Mouse (Mus musculus): ENCODE measurements at regions not wholly inside any gene's neighbourhood (a gene's known extent, or its start where the extent isn't known, plus 50 kb on each side); places are given as distances from the start of the nearest gene placed in this dataset.

DNA sequence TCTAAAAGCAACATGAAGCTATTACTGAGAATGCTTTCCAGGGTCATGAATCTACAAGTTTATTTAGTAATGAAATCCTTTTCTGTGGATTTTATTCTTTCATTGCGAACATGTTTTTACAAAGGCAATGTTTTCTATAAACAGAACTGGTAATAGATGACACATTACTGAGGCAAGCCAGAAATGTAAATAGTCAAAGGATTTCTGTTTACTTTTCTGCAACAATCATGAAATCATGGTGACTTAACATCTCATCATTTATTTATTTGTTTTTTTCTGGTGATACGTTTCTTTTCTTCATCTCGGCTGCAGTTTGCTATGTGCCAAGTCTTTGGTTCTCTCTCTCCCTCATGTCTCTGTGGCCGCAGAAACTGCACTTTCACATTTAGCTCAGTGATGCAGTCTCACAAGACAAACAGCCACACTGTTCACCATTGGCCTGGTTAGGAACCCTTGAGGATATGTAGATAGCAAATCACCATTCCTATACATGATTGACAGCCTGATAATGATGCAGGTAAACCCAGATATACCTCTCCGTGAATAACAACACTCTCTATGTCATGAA lies 462.8 kb downstream of the Ofcc1 start:
- 68% methylated on average over 5 of the region's 5 CpGs for WGBS
- Histone ChIP-seq H3K36me3 (ENCODE audit: control insufficient read depth, insufficient read depth, low read length) (no peaks in the 10 kb centered on the region), H3K4me1 (ENCODE audit: control insufficient read depth, insufficient read depth, low read length) (no peaks in the 10 kb centered on the region), H3K4me3 (ENCODE audit: low read length) (no peak overlapping the region), H3K27ac (ENCODE audit: low read depth, low read length) (no peak overlapping the region), H3K9ac (ENCODE audit: low read depth, low read length) (no peak overlapping the region), H3K4me2 (replicated peaks; ENCODE audit: low read depth, low read length) (no peak overlapping the region), H3K9me3 (ENCODE audit: control insufficient read depth, low read length) (no peaks in the 10 kb centered on the region), H3K27me3 (ENCODE audit: control insufficient read depth, insufficient read depth, low read length) (no peaks in the 10 kb centered on the region)
- ATAC-seq (ENCODE audit: low FRiP score, low TSS enrichment), result no peak

DNA sequence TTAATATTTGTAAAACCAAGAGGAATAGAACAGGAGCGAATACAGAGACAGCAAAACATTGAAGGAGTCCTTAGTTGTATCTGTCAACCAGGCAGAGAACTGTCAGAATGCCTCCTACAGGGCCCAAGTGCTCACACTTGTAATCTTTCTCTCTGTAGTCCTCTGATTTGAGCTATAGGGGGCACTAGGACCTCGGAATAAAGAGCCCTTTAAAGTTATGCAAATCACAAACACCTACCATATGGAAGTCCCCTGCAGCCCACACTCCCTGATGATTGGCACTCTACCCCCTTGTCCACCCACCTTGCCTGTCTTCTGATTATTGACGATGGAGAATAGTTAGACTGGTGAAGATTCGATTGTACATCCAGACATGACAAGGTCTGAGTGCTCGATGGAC lies 467.1 kb downstream of the Ofcc1 start:
- H3K4me3 ChIP-seq (ENCODE audit: low read length), result no peak overlapping the region
- H3K27ac ChIP-seq (ENCODE audit: low read depth, low read length), result no peak overlapping the region
- no peaks in the 10 kb centered on the region for H3K36me3 ChIP-seq (ENCODE audit: control insufficient read depth, insufficient read depth, low read length)
- H3K4me1 ChIP-seq (ENCODE audit: control insufficient read depth, insufficient read depth, low read length), result no peaks in the 10 kb centered on the region
- H3K27me3 ChIP-seq (ENCODE audit: control insufficient read depth, insufficient read depth, low read length), result no peaks in the 10 kb centered on the region
- 69% methylated on average over 5 of the region's 5 CpGs for WGBS
- H3K9me3 ChIP-seq (ENCODE audit: control insufficient read depth, low read length), result no peaks in the 10 kb centered on the region
- no peak overlapping the region for H3K9ac ChIP-seq (ENCODE audit: low read depth, low read length)
- H3K4me2 ChIP-seq (replicated peaks; ENCODE audit: low read depth, low read length), result no peak overlapping the region
- no peak for ATAC-seq (ENCODE audit: low FRiP score, low TSS enrichment)

DNA sequence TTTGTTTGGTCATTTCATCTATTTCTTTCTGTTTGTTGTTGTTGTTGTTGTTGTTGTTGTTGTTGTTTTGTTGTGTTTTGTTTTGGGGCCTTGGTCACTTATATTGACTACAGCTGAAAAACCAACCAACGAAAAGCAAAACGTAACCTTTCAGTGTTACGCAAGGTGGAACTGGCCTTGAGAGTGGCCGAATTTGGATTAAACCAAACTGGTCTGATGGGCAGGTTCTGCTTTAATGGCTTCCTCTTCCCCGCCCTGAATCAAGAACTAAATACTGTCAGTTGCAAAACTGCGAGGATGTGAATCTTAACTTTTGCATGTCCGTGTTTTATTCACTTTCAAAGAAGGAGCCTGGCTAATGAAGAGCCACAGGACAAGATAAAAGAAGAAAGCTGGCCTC lies 480.2 kb downstream of the Ofcc1 start:
- Histone ChIP-seq H3K9me3 (ENCODE audit: control insufficient read depth, low read length) (no peaks in the 10 kb centered on the region), H3K9ac (ENCODE audit: low read depth, low read length) (no peak overlapping the region)
- 89% methylated on average over 7 of the region's 7 CpGs for WGBS

DNA sequence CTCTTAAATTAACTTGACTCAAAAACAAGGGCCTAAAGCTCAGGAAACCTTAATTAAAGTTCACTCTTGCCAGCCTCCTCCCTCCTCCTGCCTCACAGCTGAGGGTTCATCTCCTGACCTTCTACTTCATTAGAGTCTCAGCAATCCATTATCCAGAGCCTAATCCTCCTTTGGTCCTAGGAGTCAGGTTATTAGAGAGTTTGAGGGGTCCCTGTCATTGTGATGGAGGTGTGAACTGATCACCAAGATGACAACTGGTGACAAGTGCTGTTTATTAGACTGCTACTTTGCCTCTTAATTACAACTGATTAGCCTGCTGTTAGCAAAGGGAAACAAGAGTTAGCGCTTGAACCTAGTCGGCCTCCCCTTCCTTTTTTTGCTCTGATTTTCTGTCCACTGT lies 481.1 kb downstream of the Ofcc1 start:
- 42% methylated on average over 2 of the region's 2 CpGs for WGBS
- no peaks in the 10 kb centered on the region for H3K4me1 ChIP-seq (ENCODE audit: control insufficient read depth, insufficient read depth, low read length)
- no peak overlapping the region for H3K27ac ChIP-seq (ENCODE audit: low read depth, low read length)
- no peak overlapping the region for H3K4me2 ChIP-seq (replicated peaks; ENCODE audit: low read depth, low read length)
- H3K27me3 ChIP-seq (ENCODE audit: control insufficient read depth, insufficient read depth, low read length), result no peaks in the 10 kb centered on the region
- H3K9me3 ChIP-seq (ENCODE audit: control insufficient read depth, low read length), result no peaks in the 10 kb centered on the region
- no peaks in the 10 kb centered on the region for H3K36me3 ChIP-seq (ENCODE audit: control insufficient read depth, insufficient read depth, low read length)
- no peak overlapping the region for H3K4me3 ChIP-seq (ENCODE audit: low read length)
- no peak overlapping the region for H3K9ac ChIP-seq (ENCODE audit: low read depth, low read length)
- ATAC-seq (ENCODE audit: low FRiP score, low TSS enrichment), result no peak

More for the DNA sequence above, 480.2 kb downstream of the Ofcc1 start:
- H3K36me3 ChIP-seq (ENCODE audit: control insufficient read depth, insufficient read depth, low read length), result no peaks in the 10 kb centered on the region
- H3K4me1 ChIP-seq (ENCODE audit: control insufficient read depth, insufficient read depth, low read length), result no peaks in the 10 kb centered on the region
- no peak overlapping the region for H3K4me3 ChIP-seq (ENCODE audit: low read length)
- H3K27me3 ChIP-seq (ENCODE audit: control insufficient read depth, insufficient read depth, low read length), result no peaks in the 10 kb centered on the region
- no peak for ATAC-seq (ENCODE audit: low FRiP score, low TSS enrichment)
- H3K27ac ChIP-seq (ENCODE audit: low read depth, low read length), result no peak overlapping the region
- no peak overlapping the region for H3K4me2 ChIP-seq (replicated peaks; ENCODE audit: low read depth, low read length)

DNA sequence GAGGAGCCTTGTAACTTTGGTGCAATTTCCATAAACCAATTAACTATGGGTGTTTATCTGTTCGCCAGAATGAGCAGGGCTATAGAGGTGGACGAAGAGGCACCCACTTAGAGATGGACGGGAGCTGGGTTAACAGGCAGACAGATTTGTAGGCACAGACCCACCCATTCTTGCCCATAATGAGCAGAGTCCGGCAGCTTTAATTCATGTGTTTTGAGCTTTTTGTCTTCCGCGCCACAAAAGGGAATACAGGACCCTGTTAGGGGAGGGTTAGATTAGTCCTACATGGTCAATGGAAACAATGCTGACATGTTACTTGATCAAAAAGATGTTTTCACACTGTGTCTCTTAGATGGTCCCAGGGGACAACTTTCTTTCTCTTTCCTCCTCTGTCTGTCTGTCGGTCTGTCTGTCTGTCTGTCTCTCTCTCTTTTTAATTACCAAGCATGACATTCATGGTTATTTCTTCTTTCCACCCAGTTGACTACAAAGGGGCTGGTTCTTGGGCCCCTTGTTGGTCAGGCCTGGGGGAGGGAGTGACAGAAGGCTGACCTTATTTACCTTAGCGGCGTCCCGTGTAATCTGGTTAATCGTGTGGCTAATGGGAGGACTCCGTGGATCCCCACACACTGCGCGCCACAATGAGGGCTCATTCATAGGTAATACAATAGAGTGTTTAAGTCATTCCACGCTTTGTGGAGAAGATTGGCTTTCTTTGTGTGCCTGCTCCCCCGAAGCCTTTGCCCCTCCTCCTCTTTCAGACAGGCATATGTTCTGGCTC lies 483.7 kb downstream of the Ofcc1 start:
- ATAC-seq (ENCODE audit: low FRiP score, low TSS enrichment), result 0 out of 2 replicates have a peak, but pooled peaks have one; percentile 35

DNA sequence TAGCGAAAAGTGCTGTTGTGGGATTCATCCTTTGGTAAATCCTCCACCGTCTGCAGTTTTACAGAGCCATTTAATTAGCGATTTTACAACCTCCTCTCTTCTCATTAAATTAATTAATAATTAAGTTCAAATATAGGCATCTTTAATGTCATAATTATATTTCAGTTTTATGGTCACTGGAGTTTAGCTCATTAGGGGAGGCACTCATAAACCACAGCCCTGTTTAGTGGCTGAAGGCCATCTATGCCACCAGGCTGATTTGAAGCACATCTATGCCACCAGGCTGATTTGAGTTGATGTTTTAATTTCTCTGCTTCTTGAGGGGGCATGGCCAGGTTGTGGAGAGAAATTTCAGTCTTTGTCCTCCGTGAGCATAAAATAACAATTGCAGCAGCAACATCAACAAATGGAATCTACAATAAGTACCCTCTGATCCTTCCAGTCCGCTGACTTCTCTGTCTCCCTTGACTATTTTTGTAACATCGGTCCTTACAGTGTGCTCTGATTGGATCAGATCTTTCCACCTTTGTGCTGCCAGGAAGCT lies 508.9 kb downstream of the Ofcc1 start:
- WGBS, result 54% methylated on average over 6 of the region's 6 CpGs
- Histone ChIP-seq H3K4me2 (replicated peaks; ENCODE audit: low read depth, low read length) (no peak overlapping the region), H3K9ac (ENCODE audit: low read depth, low read length) (no peak overlapping the region), H3K9me3 (ENCODE audit: control insufficient read depth, low read length) (no peaks in the 10 kb centered on the region), H3K36me3 (ENCODE audit: control insufficient read depth, insufficient read depth, low read length) (no peaks in the 10 kb centered on the region), H3K27ac (ENCODE audit: low read depth, low read length) (no peak overlapping the region), H3K4me3 (ENCODE audit: low read length) (no peak overlapping the region), H3K27me3 (ENCODE audit: control insufficient read depth, insufficient read depth, low read length) (no peaks in the 10 kb centered on the region), H3K4me1 (ENCODE audit: control insufficient read depth, insufficient read depth, low read length) (no peaks in the 10 kb centered on the region)
- no peak for ATAC-seq (ENCODE audit: low FRiP score, low TSS enrichment)

More for the DNA sequence above, 483.7 kb downstream of the Ofcc1 start:
- Histone ChIP-seq H3K4me3 (ENCODE audit: low read length) (no peak overlapping the region), H3K4me1 (ENCODE audit: control insufficient read depth, insufficient read depth, low read length) (no peaks in the 10 kb centered on the region), H3K9me3 (ENCODE audit: control insufficient read depth, low read length) (no peaks in the 10 kb centered on the region), H3K27me3 (ENCODE audit: control insufficient read depth, insufficient read depth, low read length) (no peaks in the 10 kb centered on the region), H3K36me3 (ENCODE audit: control insufficient read depth, insufficient read depth, low read length) (no peaks in the 10 kb centered on the region), H3K4me2 (replicated peaks; ENCODE audit: low read depth, low read length) (peak overlapping the region; percentile 21), H3K27ac (ENCODE audit: low read depth, low read length) (no peak overlapping the region), H3K9ac (ENCODE audit: low read depth, low read length) (no peak overlapping the region)
- whole genome bisulfite sequencing, result 54% methylated on average over 16 of the region's 16 CpGs

DNA sequence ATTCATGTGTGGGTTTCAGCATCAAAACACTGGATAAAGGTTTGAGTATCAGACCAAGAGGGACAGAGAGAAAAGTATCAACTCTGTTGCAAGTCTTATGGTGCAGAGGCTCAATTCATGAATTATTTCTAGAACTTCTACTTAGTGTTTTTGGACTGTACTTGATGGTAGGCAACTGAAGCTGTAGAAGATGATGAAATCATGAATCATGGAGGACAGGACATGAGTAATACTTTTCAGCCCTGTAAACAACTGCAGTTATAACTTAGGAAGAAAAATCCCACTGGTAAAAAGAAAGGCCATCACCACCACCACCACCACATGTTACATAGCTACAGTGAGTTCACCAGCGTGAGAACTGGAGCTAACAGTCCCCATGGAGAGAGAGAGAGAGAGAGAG lies 511.9 kb downstream of the Ofcc1 start:
- Histone ChIP-seq H3K27me3 (ENCODE audit: control insufficient read depth, insufficient read depth, low read length) (no peaks in the 10 kb centered on the region), H3K4me1 (ENCODE audit: control insufficient read depth, insufficient read depth, low read length) (no peaks in the 10 kb centered on the region), H3K9me3 (ENCODE audit: control insufficient read depth, low read length) (no peaks in the 10 kb centered on the region), H3K9ac (ENCODE audit: low read depth, low read length) (no peak overlapping the region), H3K4me3 (ENCODE audit: low read length) (no peak overlapping the region), H3K27ac (ENCODE audit: low read depth, low read length) (no peak overlapping the region), H3K36me3 (ENCODE audit: control insufficient read depth, insufficient read depth, low read length) (no peaks in the 10 kb centered on the region), H3K4me2 (replicated peaks; ENCODE audit: low read depth, low read length) (no peak overlapping the region)
- no peak for ATAC-seq (ENCODE audit: low FRiP score, low TSS enrichment)
- 93% methylated on average over 1 of the region's 1 CpGs for WGBS

DNA sequence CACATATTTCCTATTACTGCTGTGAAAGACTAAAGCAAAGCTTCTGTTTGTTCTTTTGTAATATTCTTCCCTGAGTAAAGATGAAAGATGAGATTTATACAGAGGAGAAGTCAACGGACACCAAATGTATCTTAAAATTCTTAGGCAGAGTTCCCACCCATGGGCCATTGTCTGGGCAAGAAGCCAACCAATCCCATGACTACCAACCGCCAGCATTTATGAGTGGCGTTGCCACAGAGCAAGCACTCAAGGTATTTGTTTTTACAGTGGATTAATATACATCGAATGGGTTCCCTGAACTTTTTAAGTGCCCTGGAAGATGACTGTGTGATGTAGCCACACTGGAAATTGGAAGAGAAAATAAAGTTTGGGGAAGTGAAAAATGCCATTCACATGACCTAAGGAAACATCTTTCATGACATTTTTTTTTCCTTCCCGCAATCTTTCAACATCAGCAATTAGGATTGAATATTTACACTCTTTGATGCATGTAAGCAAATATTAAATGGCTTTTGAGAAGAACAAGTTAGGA lies 525.1 kb downstream of the Ofcc1 start:
- ATAC-seq (ENCODE audit: low FRiP score, low TSS enrichment), result no peak
- no peaks in the 10 kb centered on the region for H3K4me1 ChIP-seq (ENCODE audit: control insufficient read depth, insufficient read depth, low read length)
- 73% methylated on average over 5 of the region's 5 CpGs for WGBS

DNA sequence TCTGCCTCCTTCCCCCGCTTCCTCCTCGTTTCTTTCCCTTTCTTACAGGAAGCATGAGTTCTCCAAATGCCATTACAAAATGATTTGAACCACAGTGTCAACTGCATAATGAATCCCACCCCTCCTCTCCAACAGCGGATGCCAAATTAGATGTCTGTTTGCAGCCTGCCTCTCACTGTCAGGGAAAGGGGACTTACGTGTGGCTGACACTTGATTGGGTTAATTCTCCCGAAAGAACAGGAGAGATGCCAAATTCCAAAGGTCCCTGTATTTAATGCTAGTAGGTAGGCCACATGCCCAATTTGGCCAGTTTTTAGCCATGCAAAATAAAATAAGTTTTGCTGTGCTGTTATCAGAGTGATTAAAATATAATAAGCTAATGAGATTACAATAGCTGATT lies 525.9 kb downstream of the Ofcc1 start:
- Histone ChIP-seq H3K9ac (ENCODE audit: low read depth, low read length) (no peak overlapping the region), H3K36me3 (ENCODE audit: control insufficient read depth, insufficient read depth, low read length) (no peaks in the 10 kb centered on the region), H3K9me3 (ENCODE audit: control insufficient read depth, low read length) (no peaks in the 10 kb centered on the region), H3K4me3 (ENCODE audit: low read length) (no peak overlapping the region), H3K27me3 (ENCODE audit: control insufficient read depth, insufficient read depth, low read length) (no peaks in the 10 kb centered on the region), H3K27ac (ENCODE audit: low read depth, low read length) (no peak overlapping the region), H3K4me2 (replicated peaks; ENCODE audit: low read depth, low read length) (no peak overlapping the region), H3K4me1 (ENCODE audit: control insufficient read depth, insufficient read depth, low read length) (no peaks in the 10 kb centered on the region)
- ATAC-seq (ENCODE audit: low FRiP score, low TSS enrichment), result no peak
- WGBS, result 41% methylated on average over 5 of the region's 5 CpGs

More for the DNA sequence above, 525.1 kb downstream of the Ofcc1 start:
- H3K27ac ChIP-seq (ENCODE audit: low read depth, low read length), result no peak overlapping the region
- no peak overlapping the region for H3K4me2 ChIP-seq (replicated peaks; ENCODE audit: low read depth, low read length)
- no peaks in the 10 kb centered on the region for H3K9me3 ChIP-seq (ENCODE audit: control insufficient read depth, low read length)
- H3K36me3 ChIP-seq (ENCODE audit: control insufficient read depth, insufficient read depth, low read length), result no peaks in the 10 kb centered on the region
- H3K27me3 ChIP-seq (ENCODE audit: control insufficient read depth, insufficient read depth, low read length), result no peaks in the 10 kb centered on the region
- no peak overlapping the region for H3K9ac ChIP-seq (ENCODE audit: low read depth, low read length)
- no peak overlapping the region for H3K4me3 ChIP-seq (ENCODE audit: low read length)

Measured in kidney, embryonic 14.5 days (tissue).